Mouse (Mus musculus): ENCODE data around the gene Tnn. TPM values are rescaled to one million over a fixed set of nuclear protein-coding genes. Genes with fewer than 3 reads are reported as not detected.
A peak's percentile ranks its signal among the peaks of the same experiment; 100 is the strongest.

Gene Tnn
- polyA plus RNA-seq, 1 experiment, result 5.2 TPM

DNA sequence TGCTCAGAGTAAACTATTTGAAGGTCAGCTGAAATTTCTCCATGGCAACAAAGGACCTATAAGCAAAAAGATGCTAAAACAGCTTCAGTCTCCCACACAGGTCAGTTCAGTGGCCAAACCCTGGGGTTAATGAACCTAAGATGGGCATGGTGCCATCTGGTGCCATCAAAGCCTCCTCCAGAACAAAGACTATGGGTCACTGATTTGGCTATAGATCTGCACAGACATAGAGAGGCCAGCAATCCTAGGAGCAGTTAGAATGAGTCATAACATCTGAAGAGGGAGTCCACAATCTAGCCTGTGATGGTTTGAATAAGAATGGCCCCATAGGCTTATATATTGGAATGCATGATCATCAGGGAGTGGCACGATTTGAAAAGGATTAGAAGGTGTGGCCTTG lies 69.1 kb downstream of the Tnn start:
- no peaks in the 10 kb centered on the region for H3K36me3 ChIP-seq (ENCODE audit: control insufficient read depth, insufficient read depth, low read length)
- no peak for DNase-seq
- H3K4me1 ChIP-seq (ENCODE audit: control insufficient read depth, insufficient read depth, low read length), result no peaks in the 10 kb centered on the region; the same call in 1 of the 2 replicates
- no peak overlapping the region for H3K4me3 ChIP-seq (ENCODE audit: insufficient read depth, low read depth, low read length)
- H3K27ac ChIP-seq (ENCODE audit: insufficient read depth, low read depth, low read length), result no peak overlapping the region
- WGBS, result 84% methylated on average over 1 of the region's 1 CpGs
- no peaks in the 10 kb centered on the region for H3K27me3 ChIP-seq (replicated peaks; ENCODE audit: control insufficient read depth, insufficient read depth, low read length)
- TF ChIP-seq CTCF (conservative IDR thresholded peaks at IDR 0.05; ENCODE audit: insufficient read depth, insufficient read length, low read depth, low read length), result no peak
- no peak for TF ChIP-seq POLR2A (IDR thresholded peaks at IDR 0.05; ENCODE audit: low read depth, low read length)

- H3K4me1 ChIP-seq (ENCODE audit: control insufficient read depth, insufficient read depth, low read length), result no peaks in the 10 kb centered on the region; the same call in 1 of the 2 replicates
- 81% methylated on average over 1 of the region's 1 CpGs for WGBS
- TF ChIP-seq CTCF (conservative IDR thresholded peaks at IDR 0.05; ENCODE audit: insufficient read depth, insufficient read length, low read depth, low read length) (no peak), POLR2A (IDR thresholded peaks at IDR 0.05; ENCODE audit: low read depth, low read length) (no peak)
- no peaks in the 10 kb centered on the region for H3K36me3 ChIP-seq (ENCODE audit: control insufficient read depth, insufficient read depth, low read length)
- no peak overlapping the region for H3K4me3 ChIP-seq (ENCODE audit: insufficient read depth, low read depth, low read length)
- no peaks in the 10 kb centered on the region for H3K27me3 ChIP-seq (replicated peaks; ENCODE audit: control insufficient read depth, insufficient read depth, low read length)
- DNase-seq, result no peak
- no peak overlapping the region for H3K27ac ChIP-seq (ENCODE audit: insufficient read depth, low read depth, low read length)
Observed at GRCm38 (mm10) chr1:160082647-160083046, 70.7 kb downstream of the Tnn start.

DNA sequence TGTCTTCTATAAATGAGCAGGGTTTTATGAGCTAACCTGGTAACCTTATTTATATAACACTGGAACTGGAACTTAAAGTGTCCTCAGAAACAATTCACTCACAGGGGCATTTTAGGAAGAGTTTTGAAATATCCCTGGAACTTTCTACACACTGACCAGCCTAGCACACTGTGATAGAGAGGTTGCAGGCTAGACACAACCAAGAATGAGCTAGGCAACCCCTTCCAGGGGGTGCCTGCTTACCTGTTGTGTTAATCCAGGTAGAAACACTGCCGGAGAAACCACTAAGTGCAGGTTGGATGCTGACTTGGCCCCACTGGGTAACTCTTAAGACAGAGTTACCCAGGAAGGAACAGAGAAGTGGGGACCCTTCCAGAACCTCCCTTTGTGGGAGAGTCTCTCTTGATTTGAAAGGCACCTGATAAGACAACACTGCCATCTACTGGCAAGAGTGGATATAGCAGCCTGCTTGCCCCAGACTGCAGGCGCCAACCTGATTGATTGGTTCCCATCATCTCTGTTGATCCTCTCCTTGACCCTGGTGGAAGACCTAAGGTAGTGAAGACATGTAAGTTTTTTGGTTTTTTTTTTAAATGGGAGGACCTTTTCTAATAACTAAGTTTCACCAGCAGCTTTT lies 72.5 kb downstream of the Tnn start:
- peak; percentile 94 for TF ChIP-seq CTCF (conservative IDR thresholded peaks at IDR 0.05; ENCODE audit: insufficient read depth, insufficient read length, low read depth, low read length)
- no peak for TF ChIP-seq POLR2A (IDR thresholded peaks at IDR 0.05; ENCODE audit: low read depth, low read length)

DNA sequence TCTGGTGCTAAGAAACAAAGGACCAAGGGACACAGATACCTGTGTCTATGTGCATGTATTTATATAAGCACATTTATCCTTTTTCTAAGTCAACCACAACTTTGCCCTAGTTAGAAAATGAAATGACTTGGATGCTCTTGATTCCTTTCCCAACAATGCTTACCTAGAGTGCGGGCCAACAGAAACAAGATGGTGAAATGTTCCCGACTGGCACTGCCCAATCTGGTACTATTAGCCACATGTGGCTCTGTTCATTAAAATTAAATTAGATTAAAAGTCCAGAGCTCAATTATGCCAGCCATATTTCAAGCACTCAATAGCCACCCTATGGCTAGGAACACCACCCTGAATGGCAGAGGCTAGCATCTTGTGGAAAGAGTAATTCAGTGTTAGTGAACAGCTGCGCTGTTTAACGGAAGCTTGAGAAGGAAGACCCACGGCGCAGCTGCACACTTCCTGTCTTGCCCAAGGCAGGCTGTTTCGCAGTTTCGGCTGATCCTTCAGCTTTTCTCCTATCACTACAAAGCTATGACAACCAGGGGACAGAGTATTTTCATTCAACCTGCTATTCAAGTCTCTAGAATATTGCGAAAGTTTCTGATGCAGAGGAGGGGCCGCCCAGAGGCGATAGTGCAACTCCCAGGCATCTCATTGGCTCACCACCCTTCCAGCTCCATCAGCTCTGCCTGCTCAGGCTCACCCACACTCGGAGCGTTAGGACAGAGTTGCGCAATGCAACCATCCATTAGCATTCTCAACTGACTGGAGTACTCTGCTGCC lies 74.3 kb downstream of the Tnn start:
- Histone ChIP-seq H3K36me3 (ENCODE audit: control insufficient read depth, insufficient read depth, low read length) (no peaks in the 10 kb centered on the region), H3K27me3 (replicated peaks; ENCODE audit: control insufficient read depth, insufficient read depth, low read length) (no peaks in the 10 kb centered on the region), H3K4me3 (ENCODE audit: insufficient read depth, low read depth, low read length) (0 out of 2 replicates have a peak overlapping the region, but pooled peaks have one; percentile 6), H3K27ac (ENCODE audit: insufficient read depth, low read depth, low read length) (no peak overlapping the region), H3K4me1 (ENCODE audit: control insufficient read depth, insufficient read depth, low read length) (no peaks in the 10 kb centered on the region; the same call in 1 of the 2 replicates)
- TF ChIP-seq CTCF (conservative IDR thresholded peaks at IDR 0.05; ENCODE audit: insufficient read depth, insufficient read length, low read depth, low read length) (0 out of 2 replicates have a peak, but pooled peaks have one; percentile 2), POLR2A (IDR thresholded peaks at IDR 0.05; ENCODE audit: low read depth, low read length) (no peak)
- 58% methylated on average over 14 of the region's 14 CpGs for WGBS
- peak; percentile 79 for DNase-seq

More for the DNA sequence above, 72.5 kb downstream of the Tnn start:
- H3K36me3 ChIP-seq (ENCODE audit: control insufficient read depth, insufficient read depth, low read length), result no peaks in the 10 kb centered on the region
- no peaks in the 10 kb centered on the region for H3K27me3 ChIP-seq (replicated peaks; ENCODE audit: control insufficient read depth, insufficient read depth, low read length)
- H3K4me1 ChIP-seq (ENCODE audit: control insufficient read depth, insufficient read depth, low read length), result no peaks in the 10 kb centered on the region; the same call in 1 of the 2 replicates
- WGBS, result 22% methylated on average over 2 of the region's 2 CpGs
- H3K27ac ChIP-seq (ENCODE audit: insufficient read depth, low read depth, low read length), result no peak overlapping the region
- DNase-seq, result peak; percentile 76
- no peak overlapping the region for H3K4me3 ChIP-seq (ENCODE audit: insufficient read depth, low read depth, low read length)

DNA sequence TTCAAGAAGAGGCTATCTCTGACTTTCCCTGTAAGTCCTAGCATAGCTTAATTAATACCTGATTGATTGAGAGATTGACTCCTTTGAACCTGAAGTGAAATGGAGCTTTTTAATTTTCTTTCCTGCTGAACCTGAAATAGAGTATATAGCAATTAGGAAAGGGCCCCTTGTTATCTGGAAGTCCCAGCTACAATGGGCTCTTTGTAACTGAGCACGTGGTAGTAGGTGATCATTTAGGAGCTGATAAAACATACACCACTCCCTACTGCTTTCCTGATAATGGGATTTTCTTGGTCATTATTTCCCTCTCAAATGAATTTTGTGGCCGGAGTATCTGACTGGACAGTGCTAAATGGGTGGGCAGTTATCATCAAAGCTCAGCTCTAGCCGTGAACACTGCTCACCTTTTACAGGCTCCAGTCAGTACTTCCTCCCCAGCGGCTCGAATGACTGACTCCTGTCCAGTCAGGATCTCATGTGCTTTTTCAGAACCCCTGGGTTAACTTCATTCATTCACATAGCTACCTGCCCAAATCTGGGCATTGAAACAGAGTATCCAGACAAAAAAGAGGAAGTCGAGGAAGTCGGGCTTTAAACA lies 88.7 kb downstream of the Tnn start:
- no peaks in the 10 kb centered on the region for H3K4me1 ChIP-seq (ENCODE audit: control insufficient read depth, insufficient read depth, low read length)

DNA sequence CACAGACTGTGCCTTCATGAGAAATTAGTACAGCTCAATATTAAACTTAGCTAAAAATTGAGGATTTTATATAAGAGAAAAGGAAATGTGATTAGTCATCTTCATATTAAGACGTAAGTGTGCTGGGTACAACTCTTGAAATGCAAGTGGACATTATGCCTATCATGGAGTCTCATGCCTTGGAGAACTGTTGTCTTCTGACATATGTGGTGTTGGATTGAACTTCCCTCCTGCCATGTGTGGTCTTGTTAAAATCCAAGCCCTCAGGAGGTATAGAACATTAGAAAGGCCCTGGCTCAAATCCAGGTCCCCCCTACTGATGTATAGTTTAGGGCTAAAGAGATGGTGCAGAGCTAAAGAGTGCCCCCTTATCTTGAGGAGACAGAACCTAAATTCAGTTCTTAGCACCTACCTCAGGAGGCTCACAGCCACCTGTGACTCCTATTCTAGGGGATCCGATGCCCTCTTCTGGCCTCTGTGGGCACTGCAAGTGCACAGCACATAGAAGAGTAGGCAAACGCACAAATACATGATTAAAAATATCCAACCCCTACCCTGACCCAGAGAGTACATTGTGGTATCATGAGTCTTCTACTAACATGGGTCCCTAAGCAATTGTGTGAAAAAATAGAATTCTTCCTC lies 91.5 kb downstream of the Tnn start:
- DNase-seq, result peak; percentile 35
- TF ChIP-seq CTCF (conservative IDR thresholded peaks at IDR 0.05; ENCODE audit: insufficient read depth, insufficient read length, low read depth, low read length), result peak; percentile 74
- TF ChIP-seq POLR2A (IDR thresholded peaks at IDR 0.05; ENCODE audit: low read depth, low read length), result no peak
- Histone ChIP-seq H3K27ac (ENCODE audit: insufficient read depth, low read depth, low read length) (no peak overlapping the region), H3K4me1 (ENCODE audit: control insufficient read depth, insufficient read depth, low read length) (peaks cover 3% of the 10 kb centered on the region; the same call in 1 of the 2 replicates), H3K4me3 (ENCODE audit: insufficient read depth, low read depth, low read length) (no peak overlapping the region), H3K27me3 (replicated peaks; ENCODE audit: control insufficient read depth, insufficient read depth, low read length) (no peaks in the 10 kb centered on the region), H3K36me3 (ENCODE audit: control insufficient read depth, insufficient read depth, low read length) (no peaks in the 10 kb centered on the region)
- 70% methylated on average over 3 of the region's 3 CpGs for WGBS

More for the DNA sequence above, 88.7 kb downstream of the Tnn start:
- H3K27me3 ChIP-seq (replicated peaks; ENCODE audit: control insufficient read depth, insufficient read depth, low read length), result no peaks in the 10 kb centered on the region
- no peaks in the 10 kb centered on the region for H3K36me3 ChIP-seq (ENCODE audit: control insufficient read depth, insufficient read depth, low read length)
- H3K27ac ChIP-seq (ENCODE audit: insufficient read depth, low read depth, low read length), result no peak overlapping the region
- 81% methylated on average over 7 of the region's 7 CpGs for WGBS
- DNase-seq, result no peak
- no peak for TF ChIP-seq POLR2A (IDR thresholded peaks at IDR 0.05; ENCODE audit: low read depth, low read length)
- TF ChIP-seq CTCF (conservative IDR thresholded peaks at IDR 0.05; ENCODE audit: insufficient read depth, insufficient read length, low read depth, low read length), result no peak
- H3K4me3 ChIP-seq (ENCODE audit: insufficient read depth, low read depth, low read length), result no peak overlapping the region
